Mouse (Mus musculus): ENCODE measurements at regions not wholly inside any gene's neighbourhood (a gene's known extent, or its start where the extent isn't known, plus 50 kb on each side); places are given as distances from the start of the nearest gene placed in this dataset.

DNA sequence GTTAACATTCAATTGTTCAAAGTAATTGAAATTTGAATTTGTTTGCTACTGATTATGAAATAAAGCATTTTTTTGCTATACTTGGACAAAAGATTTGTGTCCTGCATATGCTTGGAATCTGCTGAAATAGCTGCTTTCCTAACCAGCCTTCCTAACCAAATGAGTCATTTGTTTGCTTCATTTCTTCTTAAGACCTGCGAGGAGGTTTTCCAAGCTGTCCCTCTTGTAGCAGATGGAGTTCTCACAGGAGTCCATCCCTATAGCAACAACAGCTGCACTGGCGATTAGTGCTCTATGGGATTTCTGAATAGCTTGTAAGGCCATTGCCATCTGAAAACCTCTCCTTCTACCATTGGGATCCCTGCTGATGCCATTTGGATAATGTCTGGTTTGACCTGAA is 94.4 kb upstream of the Dock10 start:
- Histone ChIP-seq H3K27ac (ENCODE audit: insufficient read depth, low read depth, low read length) (no peak overlapping the region), H3K4me1 (ENCODE audit: control insufficient read depth, insufficient read depth, low read length) (no peaks in the 10 kb centered on the region), H3K27me3 (replicated peaks; ENCODE audit: control insufficient read depth, insufficient read depth, low read length) (no peaks in the 10 kb centered on the region), H3K36me3 (ENCODE audit: control insufficient read depth, insufficient read depth, low read length) (no peaks in the 10 kb centered on the region), H3K4me3 (ENCODE audit: insufficient read depth, low read depth, low read length) (no peak overlapping the region)
- DNase-seq = no peak
- TF ChIP-seq POLR2A (IDR thresholded peaks at IDR 0.05; ENCODE audit: low read depth, low read length) = no peak
- no peak for TF ChIP-seq CTCF (conservative IDR thresholded peaks at IDR 0.05; ENCODE audit: insufficient read depth, insufficient read length, low read depth, low read length)
- WGBS = 75% methylated on average over 2 of the region's 2 CpGs

DNA sequence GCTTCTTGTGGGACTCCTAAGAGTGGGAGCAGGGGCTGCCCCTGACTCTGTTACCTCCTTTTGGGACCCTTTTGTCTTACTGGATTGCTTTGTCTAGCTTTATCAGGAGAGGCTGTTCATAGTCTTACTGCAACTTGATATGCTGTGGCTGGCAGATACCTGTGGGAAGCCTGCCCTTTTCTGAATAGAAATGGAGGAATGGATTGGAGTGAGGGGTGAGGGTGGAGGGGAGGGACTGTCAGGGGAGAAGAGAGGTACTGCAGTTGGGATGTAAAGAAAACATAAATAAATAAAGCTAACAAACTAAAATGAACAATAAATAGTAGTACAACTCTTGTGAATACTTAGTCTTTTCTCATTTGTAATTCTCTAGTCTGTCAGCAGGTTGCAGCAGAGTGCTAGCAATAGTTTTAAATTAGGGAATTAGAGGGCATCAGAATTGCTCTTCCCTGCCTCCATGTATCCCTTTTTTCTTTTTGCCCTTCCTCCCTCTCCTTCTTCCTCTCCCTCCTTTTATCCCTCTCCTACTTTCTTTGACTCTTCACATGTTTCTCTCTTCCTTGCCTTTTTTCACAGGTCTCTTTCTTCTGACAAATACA is 72.0 kb upstream of the Dock10 start:
- no peaks in the 10 kb centered on the region for H3K27me3 ChIP-seq (replicated peaks; ENCODE audit: control insufficient read depth, insufficient read depth, low read length)
- peak; percentile 5 for DNase-seq
- no peak for TF ChIP-seq POLR2A (IDR thresholded peaks at IDR 0.05; ENCODE audit: low read depth, low read length)
- TF ChIP-seq CTCF (conservative IDR thresholded peaks at IDR 0.05; ENCODE audit: insufficient read depth, insufficient read length, low read depth, low read length) = no peak
- H3K27ac ChIP-seq (ENCODE audit: insufficient read depth, low read depth, low read length) = no peak overlapping the region
- H3K36me3 ChIP-seq (ENCODE audit: control insufficient read depth, insufficient read depth, low read length) = no peaks in the 10 kb centered on the region
- H3K4me1 ChIP-seq (ENCODE audit: control insufficient read depth, insufficient read depth, low read length) = no peaks in the 10 kb centered on the region
- H3K4me3 ChIP-seq (ENCODE audit: insufficient read depth, low read depth, low read length) = no peak overlapping the region

DNA sequence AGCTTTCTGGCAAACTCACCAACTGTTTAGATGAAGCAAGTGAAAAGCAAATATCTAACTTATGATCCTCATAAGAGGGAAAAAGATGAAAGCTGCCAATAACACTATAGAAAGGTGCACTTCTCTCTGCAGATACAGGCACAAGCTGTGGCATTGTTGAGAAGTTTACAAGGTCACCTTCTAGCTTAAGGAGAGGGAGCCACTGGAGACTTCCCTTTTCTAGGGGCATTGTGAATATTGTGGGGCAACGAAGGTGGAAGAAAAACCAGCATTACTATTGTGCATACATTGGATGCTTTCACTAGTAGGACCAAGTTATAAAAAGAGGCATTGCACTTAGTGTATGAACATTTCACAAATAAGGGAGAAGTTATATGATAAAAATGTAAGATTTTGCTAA is 68.1 kb upstream of the Dock10 start:
- DNase-seq = no peak
- no peak overlapping the region for H3K4me3 ChIP-seq (ENCODE audit: insufficient read depth, low read depth, low read length)
- 77% methylated on average over 1 of the region's 1 CpGs for WGBS
- TF ChIP-seq POLR2A (IDR thresholded peaks at IDR 0.05; ENCODE audit: low read depth, low read length) = no peak
- TF ChIP-seq CTCF (conservative IDR thresholded peaks at IDR 0.05; ENCODE audit: insufficient read depth, insufficient read length, low read depth, low read length) = no peak
- no peaks in the 10 kb centered on the region for H3K27me3 ChIP-seq (replicated peaks; ENCODE audit: control insufficient read depth, insufficient read depth, low read length)
- H3K4me1 ChIP-seq (ENCODE audit: control insufficient read depth, insufficient read depth, low read length) = peaks cover 3% of the 10 kb centered on the region; the same call in 1 of the 2 replicates
- H3K36me3 ChIP-seq (ENCODE audit: control insufficient read depth, insufficient read depth, low read length) = no peaks in the 10 kb centered on the region
- no peak overlapping the region for H3K27ac ChIP-seq (ENCODE audit: insufficient read depth, low read depth, low read length)

GRCm38 (mm10) chr1:80823953-80824352 is 65.6 kb upstream of the Dock10 start:
- H3K27me3 ChIP-seq (replicated peaks; ENCODE audit: control insufficient read depth, insufficient read depth, low read length) = no peaks in the 10 kb centered on the region
- no peak for DNase-seq
- 93% methylated on average over 3 of the region's 3 CpGs for WGBS
- no peak overlapping the region for H3K4me3 ChIP-seq (ENCODE audit: insufficient read depth, low read depth, low read length)
- H3K36me3 ChIP-seq (ENCODE audit: control insufficient read depth, insufficient read depth, low read length) = no peaks in the 10 kb centered on the region
- H3K27ac ChIP-seq (ENCODE audit: insufficient read depth, low read depth, low read length) = no peak overlapping the region
- peaks cover 3% of the 10 kb centered on the region; the same call in 1 of the 2 replicates for H3K4me1 ChIP-seq (ENCODE audit: control insufficient read depth, insufficient read depth, low read length)
- TF ChIP-seq POLR2A (IDR thresholded peaks at IDR 0.05; ENCODE audit: low read depth, low read length) (no peak), CTCF (conservative IDR thresholded peaks at IDR 0.05; ENCODE audit: insufficient read depth, insufficient read length, low read depth, low read length) (no peak)

GRCm38 (mm10) chr1:80822185-80822584 is 63.9 kb upstream of the Dock10 start:
- no peak overlapping the region for H3K4me3 ChIP-seq (ENCODE audit: insufficient read depth, low read depth, low read length)
- WGBS = 47% methylated on average over 1 of the region's 1 CpGs

DNA sequence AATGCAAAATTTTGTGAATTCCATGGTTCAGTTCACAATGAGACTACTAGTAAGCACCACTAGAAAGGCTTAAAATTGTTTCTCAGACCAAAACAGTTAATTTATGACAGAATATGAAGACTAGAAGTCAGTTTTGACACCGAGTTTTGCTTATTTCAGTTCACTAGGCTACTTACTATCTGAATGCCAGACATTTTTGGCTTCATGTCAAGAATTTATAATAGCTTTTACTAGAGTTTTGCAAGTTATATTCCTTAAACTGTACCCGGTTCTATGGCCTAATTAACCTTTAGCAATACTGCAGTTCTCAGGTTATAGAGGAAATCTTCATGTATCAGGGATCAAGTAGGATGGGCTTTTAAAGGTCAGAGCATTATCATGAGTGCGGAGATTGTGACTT is 54.6 kb upstream of the Dock10 start:
- Histone ChIP-seq H3K27ac (ENCODE audit: insufficient read depth, low read depth, low read length) (no peak overlapping the region), H3K36me3 (ENCODE audit: control insufficient read depth, insufficient read depth, low read length) (no peaks in the 10 kb centered on the region), H3K4me3 (ENCODE audit: insufficient read depth, low read depth, low read length) (no peak overlapping the region), H3K4me1 (ENCODE audit: control insufficient read depth, insufficient read depth, low read length) (no peaks in the 10 kb centered on the region), H3K27me3 (replicated peaks; ENCODE audit: control insufficient read depth, insufficient read depth, low read length) (no peaks in the 10 kb centered on the region)
- DNase-seq = peak; percentile 3
- TF ChIP-seq POLR2A (IDR thresholded peaks at IDR 0.05; ENCODE audit: low read depth, low read length) (no peak), CTCF (conservative IDR thresholded peaks at IDR 0.05; ENCODE audit: insufficient read depth, insufficient read length, low read depth, low read length) (no peak)
- WGBS = 34% methylated on average over 3 of the region's 3 CpGs

More at GRCm38 (mm10) chr1:80822185-80822584, 63.9 kb upstream of the Dock10 start:
- H3K36me3 ChIP-seq (ENCODE audit: control insufficient read depth, insufficient read depth, low read length) = no peaks in the 10 kb centered on the region
- H3K27me3 ChIP-seq (replicated peaks; ENCODE audit: control insufficient read depth, insufficient read depth, low read length) = no peaks in the 10 kb centered on the region
- no peak overlapping the region for H3K27ac ChIP-seq (ENCODE audit: insufficient read depth, low read depth, low read length)
- peak; percentile 23 for DNase-seq
- TF ChIP-seq CTCF (conservative IDR thresholded peaks at IDR 0.05; ENCODE audit: insufficient read depth, insufficient read length, low read depth, low read length) = no peak
- peaks cover 3% of the 10 kb centered on the region; the same call in 1 of the 2 replicates for H3K4me1 ChIP-seq (ENCODE audit: control insufficient read depth, insufficient read depth, low read length)
